Mouse (Mus musculus) frontal cortex, postnatal 10 days (tissue): Measurements from ENCODE around the gene Abcb6.
A peak's percentile ranks its signal among the peaks of the same experiment; 100 is the strongest.

Source experiments
- DNase-seq, 2 experiments: peaks; one replicate each; pipeline ENCODE4 v3.0.0; 2022; ENCODE audit warnings: low spot score in 2 of 2, mixed read lengths in 1 of 2

Gene Abcb6

DNA sequence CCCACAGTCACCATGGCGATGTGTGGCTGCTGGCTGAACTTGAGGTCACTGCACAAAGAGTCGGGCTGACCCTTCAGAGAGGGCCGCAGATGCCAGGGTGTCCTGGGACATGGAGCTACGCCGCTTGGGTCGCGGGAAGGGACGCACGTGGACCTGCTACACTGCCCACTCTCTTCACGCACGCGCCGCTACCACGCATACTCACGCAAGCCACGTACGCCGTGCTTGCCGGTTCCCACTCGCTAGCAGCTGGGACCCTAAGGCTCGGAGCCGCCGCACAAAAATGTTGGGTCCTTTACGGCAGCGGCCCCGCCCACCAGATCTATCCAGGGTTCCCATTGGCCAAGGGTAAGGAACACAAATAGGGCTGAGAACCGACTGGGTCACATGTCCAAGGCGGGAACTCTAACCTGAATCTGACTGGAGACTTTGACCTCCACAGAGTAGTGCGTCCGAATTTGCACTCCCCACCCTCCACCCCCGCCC, at the start of gene Abcb6:
TSS of gene Abcb6 (minus strand) at position 288 of the 486 bp plus-strand sequence.
- peak; percentile 92 to 94 for DNase-seq

DNA sequence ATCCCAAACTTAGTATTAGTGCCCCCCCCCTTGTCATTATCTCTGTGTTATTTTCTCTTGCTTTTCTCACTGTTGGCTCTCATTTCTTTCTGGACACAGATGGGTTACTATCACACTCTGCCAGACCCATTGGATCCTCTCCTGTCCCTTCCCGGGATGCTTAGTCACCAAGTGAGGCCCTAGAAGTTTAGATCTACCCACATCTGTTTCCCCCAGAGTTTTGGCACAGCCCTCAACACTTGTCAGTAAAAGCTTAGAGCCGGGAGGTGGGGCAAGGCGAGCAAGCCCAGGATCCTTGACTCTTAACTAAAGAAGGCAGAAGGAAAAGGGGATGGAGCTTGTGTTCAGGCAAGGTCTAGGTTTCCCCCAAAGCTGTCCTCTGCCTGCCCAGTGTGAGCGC, 49.0 kb upstream of the Abcb6 start:
- no peak for DNase-seq

DNA sequence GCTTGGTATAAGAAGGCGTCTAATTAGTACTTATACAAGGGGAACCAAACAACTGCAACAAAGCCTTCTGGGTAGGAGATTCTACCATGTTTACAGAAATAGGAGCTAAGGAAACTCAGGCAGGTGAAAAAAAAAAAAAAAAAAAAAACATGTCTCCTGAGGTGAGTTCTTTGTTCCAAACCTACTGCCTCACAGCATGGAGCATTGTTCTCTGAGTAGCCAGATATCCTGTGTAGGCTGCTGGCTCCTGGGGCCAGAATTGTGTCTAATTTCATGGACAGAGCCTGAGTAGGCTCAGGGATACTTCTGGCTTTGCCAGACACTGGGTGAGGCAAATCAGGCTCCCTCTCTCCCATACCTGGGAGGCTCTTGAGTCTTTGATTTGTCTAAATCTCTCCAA, 47.5 kb upstream of the Abcb6 start:
- no peak for DNase-seq

DNA sequence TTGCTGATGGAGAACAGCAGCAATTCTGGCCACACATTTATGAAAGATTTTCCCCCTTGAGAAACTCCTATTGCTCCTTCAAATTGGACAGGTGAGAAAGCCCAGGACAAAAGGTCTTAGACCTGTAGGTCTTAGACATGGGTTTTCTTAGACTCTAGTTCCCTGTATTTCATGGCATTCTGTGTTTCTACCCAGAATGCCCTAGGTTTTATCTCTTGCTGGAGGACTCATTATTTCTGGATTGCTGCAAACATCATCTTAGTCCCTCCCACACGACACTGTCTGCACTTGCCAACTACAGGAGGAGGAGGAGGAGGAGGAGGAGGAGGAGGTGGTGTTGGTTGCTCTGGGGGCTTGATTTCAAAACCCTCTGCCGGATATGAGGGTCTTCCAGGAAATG, 45.9 kb upstream of the Abcb6 start:
- DNase-seq, result no peak

DNA sequence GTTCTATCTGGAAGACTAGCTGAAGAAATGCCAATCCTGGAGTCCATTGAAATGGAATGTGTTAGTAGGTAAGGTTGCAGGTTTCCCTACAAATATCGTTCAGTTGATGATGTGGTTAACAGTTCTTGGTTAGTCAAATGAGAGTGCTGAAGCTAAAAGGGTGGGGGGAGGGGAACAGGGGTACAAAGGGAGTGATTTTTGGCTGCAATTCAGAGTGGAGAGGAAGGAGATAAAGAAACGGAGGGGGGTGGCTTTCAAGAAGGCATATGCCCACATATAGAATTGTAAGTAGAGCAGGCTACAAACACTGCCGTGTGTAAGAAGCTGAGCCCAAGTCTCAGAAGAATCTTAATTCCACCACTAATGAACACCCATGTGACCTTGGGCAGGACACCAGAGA, 45.3 kb upstream of the Abcb6 start:
- DNase-seq, result no peak

DNA sequence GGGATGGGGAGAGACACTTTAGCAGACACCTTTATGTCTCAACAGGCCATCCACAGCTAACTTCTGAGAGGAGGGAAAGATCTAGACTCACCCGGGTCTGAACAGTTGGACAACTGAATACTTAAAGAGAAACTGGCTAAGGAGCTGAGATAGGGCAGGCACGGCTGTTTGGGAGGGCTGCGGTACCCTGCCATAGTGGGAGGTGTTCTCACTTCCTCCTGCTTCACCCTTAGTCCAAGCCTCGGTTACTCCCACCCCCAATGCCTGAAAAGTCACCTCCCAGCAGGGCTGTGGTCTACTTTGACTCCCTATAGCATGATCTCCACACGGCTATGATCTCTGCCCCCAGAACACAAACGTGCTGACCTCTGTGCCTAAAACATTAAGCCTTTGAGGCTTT, 43.3 kb upstream of the Abcb6 start:
- DNase-seq, result no peak

DNA sequence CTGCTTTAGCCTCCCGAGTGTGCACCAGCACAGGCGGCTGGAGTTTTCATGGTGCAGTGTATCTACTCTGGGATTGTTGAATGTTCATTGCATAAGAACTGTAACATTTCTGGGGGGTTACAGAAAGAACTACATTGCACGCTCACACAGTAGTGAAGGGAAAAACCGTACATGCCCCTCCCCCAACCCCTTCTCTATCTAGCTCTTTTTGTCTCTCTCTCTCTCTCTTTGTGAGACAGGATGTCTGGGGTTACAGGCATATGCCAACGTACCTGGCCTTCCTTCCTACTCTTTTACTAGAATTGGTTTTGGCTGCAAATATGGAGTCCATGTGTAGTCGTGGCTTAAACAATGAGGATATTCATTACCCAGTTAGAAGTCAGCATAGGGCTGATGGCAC, 42.7 kb upstream of the Abcb6 start:
- no peak for DNase-seq

DNA sequence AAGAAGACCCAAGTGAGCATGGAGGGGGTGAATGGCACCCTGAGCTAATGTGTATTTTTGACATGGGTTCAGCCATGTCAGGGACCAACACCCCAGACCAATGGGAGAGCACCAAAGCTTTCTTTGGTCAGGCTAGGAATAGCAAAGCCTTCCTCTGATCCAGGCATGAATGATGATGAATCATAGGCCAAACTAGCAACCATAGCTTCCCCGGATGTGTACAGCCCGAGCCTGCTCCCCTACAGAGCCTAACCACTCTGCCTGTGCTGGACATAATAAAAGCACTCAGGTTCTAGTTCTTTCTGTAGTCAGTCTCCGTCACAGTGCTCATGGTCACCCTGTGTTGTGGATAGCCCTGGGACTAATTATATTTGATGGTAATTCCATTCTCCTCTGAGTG, 41.3 kb upstream of the Abcb6 start:
- no peak for DNase-seq

DNA sequence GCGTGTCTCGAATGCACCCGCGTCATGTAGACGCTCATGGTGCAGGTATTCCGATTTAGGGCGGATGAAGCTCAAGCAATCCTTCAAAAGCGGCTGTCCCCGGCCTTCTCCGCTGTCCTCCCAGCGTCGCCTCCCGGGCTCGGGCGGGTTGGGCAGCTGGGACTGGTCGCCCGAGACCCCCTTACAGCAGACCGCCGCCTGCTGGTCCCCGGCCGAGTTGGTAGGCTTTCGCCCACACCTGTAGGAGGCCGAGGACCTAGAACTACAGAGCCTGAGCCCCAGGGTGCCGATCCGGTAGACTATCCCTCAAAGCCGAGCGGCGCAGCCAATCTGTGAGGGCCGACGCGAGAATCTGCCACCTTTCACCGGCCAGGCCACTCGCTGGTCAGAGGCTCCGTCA, 39.3 kb upstream of the Abcb6 start, which contains the start of gene Tuba4a:
TSS of gene Tuba4a (minus strand) at position 335 of the 400 bp plus-strand sequence.
- no peak for DNase-seq

DNA sequence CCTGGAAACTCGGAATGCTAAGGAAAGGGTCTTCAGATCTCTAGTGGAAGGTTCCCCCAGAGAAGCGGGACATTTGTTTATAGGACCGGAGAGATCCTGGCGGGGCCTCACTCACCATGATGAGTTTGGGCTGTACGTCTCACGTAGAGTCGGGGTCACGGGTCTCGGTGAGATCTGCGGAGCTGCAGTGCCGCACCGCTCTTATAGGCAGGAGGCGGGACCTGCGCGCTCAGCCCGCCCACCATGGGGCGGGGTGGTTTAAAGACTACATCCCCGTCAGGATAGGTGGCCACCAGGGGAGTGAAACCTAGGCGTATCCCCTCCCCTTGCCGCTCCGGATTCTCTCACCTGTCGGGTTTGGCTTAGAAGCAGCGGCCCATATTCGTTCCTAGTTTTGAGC, 38.9 kb upstream of the Abcb6 start:
- DNase-seq, result peak; percentile 85 to 87

DNA sequence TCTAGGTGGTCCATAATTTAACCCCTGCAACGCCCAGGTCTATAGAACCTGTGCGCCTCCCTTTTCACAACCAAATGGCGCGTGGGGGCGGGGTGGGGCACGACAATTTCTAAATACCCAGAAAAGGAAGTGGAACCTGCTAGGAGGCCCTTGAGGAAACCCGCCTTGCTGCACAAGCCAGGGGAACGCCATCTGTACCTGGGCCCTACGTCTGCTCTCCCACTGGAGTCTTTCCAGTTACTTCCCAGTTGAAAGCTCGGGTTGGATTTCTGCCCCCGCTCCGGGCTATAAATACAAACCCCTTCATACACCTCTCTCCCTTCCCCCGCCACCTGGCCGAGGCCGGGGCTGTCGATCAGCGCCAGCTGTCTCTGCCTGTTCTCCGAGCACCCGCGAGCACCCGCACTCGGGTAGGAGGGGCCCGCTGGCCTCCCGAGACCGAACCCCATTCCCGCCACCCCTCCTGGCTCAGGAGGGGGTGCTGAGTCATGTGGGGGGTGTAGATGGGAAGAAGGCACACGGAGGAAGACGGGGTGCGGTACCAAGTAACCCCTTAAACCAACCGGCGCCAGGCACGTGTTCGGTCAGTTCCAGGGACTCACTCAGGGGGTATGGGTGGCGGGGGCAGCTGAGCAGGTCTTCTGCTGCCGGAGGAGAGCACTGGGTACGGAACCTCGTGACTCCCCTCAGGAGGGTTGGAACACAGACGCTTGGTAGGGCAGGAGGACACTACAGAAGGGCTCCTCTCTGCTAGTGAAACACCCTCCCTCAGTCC, 38.2 kb upstream of the Abcb6 start:
- DNase-seq, result peak; percentile 40 to 66

DNA sequence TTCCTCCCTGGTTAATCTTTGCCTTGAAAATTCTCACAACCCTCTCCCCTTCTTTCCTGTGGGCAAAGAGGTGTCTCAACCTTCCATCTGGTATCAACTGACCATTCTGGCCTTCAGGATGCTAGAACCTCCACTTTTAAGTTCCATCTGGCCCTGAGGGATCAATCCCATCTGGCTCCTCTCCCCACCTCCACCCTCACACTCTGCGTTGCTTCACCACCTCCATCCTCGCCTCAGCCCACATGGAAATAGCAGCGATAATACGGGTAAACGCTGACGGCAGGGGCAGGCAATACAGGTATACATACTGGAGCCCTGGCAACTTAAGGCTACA, 37.7 kb upstream of the Abcb6 start:
- DNase-seq, result no peak

DNA sequence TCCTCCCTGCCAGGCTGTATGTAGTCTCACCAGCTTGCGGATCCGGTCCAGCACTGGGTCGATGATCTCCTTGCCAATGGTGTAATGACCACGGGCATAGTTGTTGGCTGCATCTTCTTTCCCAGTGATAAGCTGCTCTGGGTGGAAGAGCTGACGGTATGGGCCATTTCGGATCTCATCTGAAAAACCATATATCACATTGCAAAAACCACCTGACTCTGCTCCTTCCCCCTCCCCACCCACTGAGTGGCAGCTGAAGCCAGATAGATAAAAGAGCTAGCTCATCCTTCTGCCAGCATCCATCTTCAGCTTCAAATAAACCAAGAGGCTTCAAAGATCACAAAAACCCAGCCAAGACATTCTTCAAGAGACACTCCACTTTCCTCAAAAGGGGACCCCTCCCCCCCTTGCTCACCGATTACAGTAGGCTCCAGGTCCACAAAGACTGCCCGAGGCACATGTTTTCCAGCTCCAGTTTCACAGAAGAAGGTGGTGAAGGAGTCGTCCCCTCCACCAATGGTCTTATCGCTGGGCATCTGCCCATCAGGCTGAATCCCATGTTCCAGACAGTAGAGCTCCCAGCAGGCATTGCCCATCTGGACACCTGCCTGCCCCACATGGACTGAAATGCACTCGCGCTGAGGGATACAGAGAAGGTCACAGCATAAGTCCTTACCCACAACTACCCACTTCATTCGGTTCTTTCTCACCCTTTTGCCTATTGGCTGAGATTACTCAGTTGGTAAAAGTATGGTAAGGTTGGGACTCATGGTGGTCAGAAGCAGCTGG, 36.8 kb upstream of the Abcb6 start:
- no peak for DNase-seq

DNA sequence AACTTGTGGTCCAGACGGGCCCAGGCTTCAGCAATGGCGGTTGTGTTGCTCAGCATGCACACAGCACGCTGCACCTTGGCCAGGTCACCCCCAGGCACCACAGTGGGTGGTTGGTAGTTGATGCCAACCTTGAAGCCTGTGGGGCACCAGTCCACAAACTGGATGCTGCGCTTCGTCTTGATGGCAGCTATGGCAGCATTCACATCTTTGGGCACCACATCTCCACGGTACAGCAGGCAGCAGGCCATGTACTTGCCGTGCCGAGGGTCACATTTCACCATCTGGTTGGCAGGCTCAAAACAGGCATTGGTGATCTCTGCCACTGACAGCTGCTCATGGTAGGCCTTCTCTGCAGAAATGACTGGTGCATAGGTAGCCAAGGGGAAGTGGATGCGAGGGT, 35.6 kb upstream of the Abcb6 start:
- DNase-seq, result no peak

DNA sequence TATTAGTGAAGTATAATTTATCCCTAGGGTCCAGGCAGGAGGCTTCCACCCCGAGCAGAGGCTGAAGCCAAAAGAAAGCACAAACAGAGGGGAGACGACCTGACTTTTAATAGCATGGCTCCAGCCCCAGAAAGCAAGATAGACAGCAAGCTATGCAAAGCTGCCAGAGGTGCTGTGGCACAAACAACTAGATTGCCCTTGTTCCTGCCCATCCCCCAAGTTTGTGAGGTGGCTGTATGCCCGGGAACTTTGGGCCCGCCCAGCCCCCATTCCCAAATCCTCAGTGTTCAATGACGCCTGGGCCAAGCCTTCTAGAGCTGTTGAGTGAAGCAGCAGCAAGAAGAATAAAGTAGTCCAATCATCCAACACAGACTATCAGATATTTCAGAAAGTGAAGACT, 34.7 kb upstream of the Abcb6 start:
- DNase-seq, result peak; percentile 67 to 72

DNA sequence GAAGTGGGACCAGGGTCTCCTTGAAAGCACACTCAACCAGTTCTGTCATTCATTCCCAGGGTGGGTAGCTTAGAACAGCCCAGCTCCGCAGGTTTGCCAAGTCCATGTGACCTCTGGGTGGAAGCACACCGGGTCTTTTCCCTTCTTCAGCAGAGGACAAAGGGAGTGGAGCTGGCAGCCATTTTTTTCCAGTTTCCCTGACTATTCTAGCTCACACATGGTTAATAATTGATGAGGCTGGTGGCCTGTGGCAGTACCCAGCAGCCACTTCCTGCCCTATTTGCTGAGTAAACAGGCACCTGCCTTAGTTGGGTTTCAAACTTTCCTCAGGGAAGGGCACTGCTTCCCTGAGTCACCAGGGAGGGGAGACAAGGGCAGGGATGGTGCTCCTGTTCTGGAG, 34.2 kb upstream of the Abcb6 start:
- DNase-seq, result no peak

DNA sequence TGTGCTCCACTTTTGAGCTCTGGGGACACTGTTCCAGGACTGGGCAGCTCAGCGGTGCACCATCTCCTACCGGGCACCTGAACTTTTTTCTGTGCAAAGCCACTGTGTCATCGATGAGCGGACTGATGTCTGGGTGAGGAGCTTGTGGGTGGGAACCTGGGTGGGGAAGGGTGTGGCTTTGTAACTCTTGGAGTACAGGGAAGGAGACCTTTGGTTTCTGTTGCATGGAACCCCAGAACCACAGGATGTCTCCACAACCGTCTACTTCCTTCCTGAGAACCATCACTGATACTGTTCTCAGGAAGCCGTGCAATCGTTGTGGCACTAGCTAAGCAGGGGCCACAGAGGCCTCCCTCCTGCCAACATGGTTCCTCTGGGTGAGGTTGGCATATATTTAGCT, 32.9 kb upstream of the Abcb6 start:
- DNase-seq, result no peak

DNA sequence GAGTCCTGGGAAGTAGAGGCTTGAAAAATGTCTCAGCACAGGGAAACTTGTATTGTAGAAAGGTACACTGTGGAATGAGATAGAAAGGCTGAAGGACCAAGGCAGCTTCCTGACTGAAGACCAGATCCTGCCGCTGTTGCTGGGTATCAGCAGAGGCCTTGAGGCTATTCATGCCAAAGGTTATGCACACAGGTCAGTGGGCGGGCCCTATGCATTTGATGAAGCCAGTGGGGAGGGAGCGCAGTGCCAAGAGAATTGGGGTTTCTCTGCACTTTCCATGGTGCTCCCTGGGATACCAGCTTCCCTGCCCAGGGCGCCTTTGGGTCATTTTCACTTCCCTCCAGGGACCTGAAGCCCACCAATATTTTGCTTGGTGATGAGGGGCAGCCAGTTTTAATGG, 32.4 kb upstream of the Abcb6 start:
- DNase-seq, result no peak

DNA sequence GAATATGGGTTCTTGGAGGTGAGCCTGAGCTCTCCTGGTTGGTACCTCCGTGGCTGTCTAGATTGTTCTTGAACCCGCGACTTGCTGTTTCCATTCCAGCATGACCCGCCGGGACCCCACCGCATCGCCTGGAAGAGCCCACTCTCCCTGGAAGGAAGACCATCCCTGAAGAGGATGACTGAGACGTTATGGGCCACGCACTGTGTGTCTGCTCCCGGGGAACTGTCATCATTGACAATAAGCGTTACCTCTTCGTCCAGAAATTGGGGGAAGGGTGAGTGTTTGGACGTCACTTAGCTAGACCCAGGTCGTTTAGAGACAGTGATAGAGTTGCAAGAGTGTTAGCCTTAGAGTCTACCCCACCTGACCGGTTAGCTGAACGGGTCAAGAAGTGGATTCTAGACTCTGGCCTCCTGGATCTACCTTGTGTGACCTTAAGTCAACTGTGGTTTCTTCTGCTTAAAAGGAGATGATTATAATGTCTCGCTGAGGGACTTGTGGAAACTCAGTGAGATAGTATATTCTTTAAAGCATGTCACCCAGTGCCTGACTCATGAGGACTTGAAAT, 31.0 kb upstream of the Abcb6 start:
- no peak for DNase-seq

DNA sequence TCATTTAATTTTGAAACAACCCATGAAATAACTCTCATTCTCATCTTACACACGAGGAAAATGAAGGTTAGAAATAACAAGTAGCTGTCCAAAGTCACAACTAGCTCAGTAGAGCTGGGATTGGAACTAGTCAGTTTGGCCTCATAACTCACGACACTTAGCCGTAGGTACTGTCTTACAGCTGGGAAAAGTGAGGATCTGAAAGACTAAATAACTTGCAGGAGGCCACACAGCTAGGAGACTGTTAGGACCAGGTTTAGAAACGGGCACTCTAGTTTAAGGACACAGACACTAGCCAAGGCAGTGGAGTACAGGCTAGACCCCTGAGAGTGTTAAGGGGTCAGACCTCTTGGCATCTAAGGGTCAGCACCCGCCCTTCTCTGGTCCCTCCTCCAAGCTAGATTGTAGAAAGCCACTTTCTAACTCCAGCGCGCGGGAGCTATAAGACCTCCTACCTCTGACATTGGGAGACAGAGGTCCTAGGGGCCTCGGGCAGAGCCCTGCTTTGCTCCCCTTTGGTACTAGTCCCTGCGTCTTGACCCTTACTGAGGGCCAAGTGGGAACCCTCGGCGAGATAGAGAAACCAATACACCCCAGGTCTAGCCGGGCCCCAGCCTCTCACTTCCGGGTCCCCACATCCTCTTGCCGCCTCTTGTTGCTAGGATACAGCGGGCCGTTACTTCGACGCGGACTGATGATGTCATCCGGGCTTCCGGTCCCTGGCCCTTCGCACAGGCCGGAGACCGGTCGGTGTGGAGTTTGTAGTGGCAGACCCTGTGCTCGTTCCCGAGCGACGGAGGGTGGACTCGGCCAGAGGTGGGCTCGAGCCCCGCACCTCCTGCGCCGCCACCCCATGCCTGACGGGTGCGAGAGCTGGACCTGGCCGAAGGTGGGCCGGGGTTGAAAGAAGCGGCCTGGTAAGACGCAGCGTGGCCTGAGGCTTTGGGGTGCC, 30.2 kb upstream of the Abcb6 start, which contains the start of the genes Glb1l and Stk16:
TSS of gene Glb1l (minus strand) at position 678 of the 952 bp plus-strand sequence.
TSS of gene Stk16 (plus strand) at position 703 of the 952 bp plus-strand sequence.
- peak; percentile 92 to 97 for DNase-seq

DNA sequence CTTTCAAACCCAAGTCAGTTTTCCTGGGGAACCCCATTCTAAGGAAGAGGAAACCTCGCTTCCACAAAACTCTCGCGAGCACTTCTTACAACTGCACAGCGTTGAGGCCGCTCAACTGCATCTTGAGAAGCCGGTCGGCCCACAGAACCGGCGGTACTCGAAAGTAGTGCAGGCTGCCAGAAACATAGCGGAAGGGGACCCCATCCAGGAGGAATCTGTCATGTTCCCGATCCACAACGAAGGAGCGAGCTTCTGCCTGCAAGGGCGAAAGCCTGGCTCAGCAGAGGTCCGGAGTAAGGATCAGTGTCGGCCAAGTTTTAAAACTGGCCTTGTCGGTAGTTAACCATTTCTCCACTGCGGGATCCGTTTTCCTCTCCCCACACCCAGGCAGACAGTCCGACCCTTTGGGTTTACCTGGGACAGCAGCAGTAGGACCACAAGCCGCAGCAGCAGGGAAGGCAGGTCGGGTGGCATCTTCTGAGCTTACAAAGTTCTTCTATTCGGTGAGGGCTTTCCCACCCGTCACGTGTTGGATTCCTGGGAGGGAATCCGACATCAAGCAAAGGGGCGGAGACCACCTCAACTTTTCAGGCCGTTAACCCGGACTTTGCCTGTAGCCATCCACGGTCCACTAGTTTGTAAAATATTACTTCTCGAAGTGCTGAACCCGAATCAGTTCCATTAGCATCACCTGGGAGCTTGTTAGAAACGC, 28.9 kb upstream of the Abcb6 start:
- DNase-seq, result no peak
